Mouse (Mus musculus) forebrain, embryonic 15.5 days (tissue): ENCODE data around the gene Parvb. TPM values are rescaled to one million over a fixed set of nuclear protein-coding genes. Genes with fewer than 3 reads are reported as not detected.

ENCODE experiments used
- ATAC-seq: fragments of 200-750 bp; cut with Nextera tagmentation; replicated peaks from 2 replicates; pipeline ENCODE4 v1.8.0; 2017; ENCODE audit warnings: mild to moderate bottlenecking, moderate TSS enrichment, moderate library complexity
- H3K27ac ChIP-seq: fragments of 300-500 bp; sonication (generic); replicated peaks from 2 replicates; pipeline ENCODE4 v1.5.1; 2015; ENCODE audit warnings: mild to moderate bottlenecking, inconsistent platforms
- H3K27me3 ChIP-seq: fragments of 300-500 bp; sonication (generic); 2 replicates; pipeline ENCODE4 v1.6.1; 2015; ENCODE audit warnings: inconsistent platforms
- H3K36me3 ChIP-seq: fragments of 300-500 bp; sonication (generic); 2 replicates; pipeline ENCODE4 v1.6.1; 2015; ENCODE audit warnings: mild to moderate bottlenecking, inconsistent platforms
- H3K4me1 ChIP-seq: fragments of 300-500 bp; sonication (generic); 2 replicates; pipeline ENCODE4 v1.6.1; 2015; ENCODE audit warnings: inconsistent platforms
- H3K4me2 ChIP-seq: fragments of 300-500 bp; sonication (generic); replicated peaks from 2 replicates; pipeline ENCODE4 v1.6.1; 2015; ENCODE audit warnings: mild to moderate bottlenecking, inconsistent platforms
- H3K4me3 ChIP-seq: fragments of 300-500 bp; sonication (generic); 2 replicates; pipeline ENCODE4 v1.5.1; 2015; ENCODE audit warnings: mild to moderate bottlenecking, inconsistent platforms
- H3K9ac ChIP-seq: fragments of 300-500 bp; sonication (generic); replicated peaks from 2 replicates; pipeline ENCODE4 v1.6.1; 2015; ENCODE audit warnings: mild to moderate bottlenecking, inconsistent platforms
- H3K9me3 ChIP-seq: fragments of 300-500 bp; sonication (generic); 2 replicates; pipeline ENCODE4 v1.6.1; 2016; ENCODE audit warnings: inconsistent platforms
- WGBS: fragments of 180-500 bp; shearing (Covaris S2); methylation state at CpG from one replicate; pipeline ENCODE4 v1.1.7; 2015; ENCODE audit warnings: mixed read lengths; 5-methylcytosine and 5-hydroxymethylcytosine counted together
- polyA plus RNA-seq: library from polyadenylated mRNA; unstranded; fragments of >200 nt; fragmentation: Nextera tagmentation; extraction: Ambion mirVana; gene quantifications from 2 replicates; pipeline ENCODE4 v1.2.1, GENCODE M21; 2015

Gene Parvb
- 2.8 and 3.8 TPM in 2 replicates for polyA plus RNA-seq

DNA sequence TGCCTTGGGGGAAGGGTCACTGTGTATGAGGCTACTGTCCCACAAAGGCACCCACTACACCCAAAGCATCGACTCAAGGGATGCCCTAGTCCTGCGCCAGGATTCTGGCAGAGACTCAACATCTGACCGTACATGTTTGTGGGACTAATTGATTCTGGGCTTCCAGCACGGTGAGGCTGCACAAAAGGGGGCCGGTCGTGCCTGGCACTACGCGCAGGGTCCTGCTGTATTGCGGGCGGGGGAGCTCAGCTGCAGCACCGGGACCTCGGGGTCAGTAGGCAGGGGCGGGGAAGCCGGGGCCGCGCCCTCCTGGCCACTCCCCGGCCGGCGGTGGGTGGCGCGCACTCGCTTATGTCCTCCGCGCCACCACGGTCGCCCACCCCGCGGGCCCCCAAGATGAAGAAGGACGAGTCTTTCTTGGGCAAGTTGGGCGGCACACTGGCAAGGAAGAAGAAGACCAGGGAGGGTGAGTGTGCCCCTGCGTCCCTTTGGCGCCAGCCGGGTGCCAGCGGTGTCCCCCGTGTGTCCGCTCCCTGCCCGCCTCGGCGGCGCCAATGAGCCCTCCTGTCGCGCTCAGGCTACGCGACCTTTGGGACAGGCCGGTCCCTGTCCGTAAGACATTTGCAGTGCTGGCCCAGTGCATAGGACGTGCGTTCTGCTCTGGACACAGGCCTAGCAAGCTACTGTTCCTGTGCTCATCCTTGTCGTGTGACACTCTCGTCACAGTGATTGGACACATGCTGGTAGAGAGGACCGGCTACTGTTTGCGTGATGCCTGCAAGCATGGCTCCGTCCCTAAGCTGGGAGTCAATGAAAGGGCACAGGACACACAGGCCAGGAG is at the start of gene Parvb:
Gene Parvb (plus strand): TSS at position 323 of the 841 bp plus-strand sequence.
- peaks cover 35% of the 10 kb centered on the region for H3K4me1 ChIP-seq
- peak; percentile 45 for ATAC-seq
- no peaks in the 10 kb centered on the region for H3K27me3 ChIP-seq
- WGBS, result 1% methylated on average over 53 of the region's 53 CpGs
- peak within 1 kb of the TSS; percentile 44 for H3K4me3 ChIP-seq
- peak within 1 kb of the TSS; percentile 55 for H3K9ac ChIP-seq
- H3K27ac ChIP-seq, result peak within 1 kb of the TSS; percentile 66
- H3K9me3 ChIP-seq, result no peaks in the 10 kb centered on the region
- H3K36me3 ChIP-seq, result no peaks in the 10 kb centered on the region
- peak within 1 kb of the TSS; percentile 97 for H3K4me2 ChIP-seq

- Histone ChIP-seq H3K9me3 (no peaks in the 10 kb centered on the region), H3K4me1 (no peaks in the 10 kb centered on the region), H3K4me2 (no peak overlapping the region), H3K4me3 (no peak overlapping the region), H3K9ac (no peak overlapping the region), H3K36me3 (no peaks in the 10 kb centered on the region), H3K27me3 (no peaks in the 10 kb centered on the region), H3K27ac (no peak overlapping the region)
- ATAC-seq, result no peak
- 59% methylated on average over 1 of the region's 1 CpGs for WGBS
Observed at GRCm38 (mm10) chr15:84183967-84184366, 47.9 kb upstream of the Parvb start.

- Histone ChIP-seq H3K27me3 (no peaks in the 10 kb centered on the region), H3K4me1 (0 out of 2 replicates have a peak, but pooled peaks cover under 1% of the 10 kb centered on the region)
Observed at GRCm38 (mm10) chr15:84186196-84186595, 45.6 kb upstream of the Parvb start.

DNA sequence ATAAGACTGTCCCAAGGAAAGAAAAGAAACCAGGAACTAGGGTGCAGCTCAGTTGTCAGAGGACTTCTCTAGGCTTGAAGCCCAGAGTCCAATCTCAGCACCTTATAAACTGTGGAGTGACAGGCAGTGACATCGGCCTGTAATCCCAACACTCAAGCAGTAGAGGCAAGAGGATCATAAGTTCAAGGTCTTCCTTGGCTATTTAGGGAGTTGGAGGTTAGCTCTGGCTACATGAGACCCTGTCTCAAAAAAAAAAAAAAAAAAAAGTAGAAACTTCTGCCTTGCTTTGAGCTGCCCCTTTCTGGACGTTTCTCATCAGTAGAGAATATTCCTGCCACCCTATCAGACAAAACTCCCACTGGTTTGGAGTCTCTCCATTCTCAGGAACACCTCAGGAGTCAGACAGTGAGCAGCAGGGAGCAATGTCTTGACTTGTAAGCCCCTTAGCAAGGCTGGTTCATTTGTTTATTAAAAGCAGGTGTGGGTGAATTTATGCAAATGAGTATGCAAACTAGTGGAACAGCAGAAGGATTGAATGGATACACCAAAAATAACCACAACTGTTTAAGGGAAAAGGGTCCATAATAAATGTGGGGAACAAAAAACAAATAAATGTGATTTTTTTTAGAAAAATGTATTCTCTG is 42.8 kb upstream of the Parvb start:
- no peak overlapping the region for H3K27ac ChIP-seq
- 60% methylated on average over 2 of the region's 2 CpGs for WGBS
- no peak overlapping the region for H3K4me2 ChIP-seq
- peaks cover 22% of the 10 kb centered on the region for H3K4me1 ChIP-seq
- no peak overlapping the region for H3K9ac ChIP-seq
- no peaks in the 10 kb centered on the region for H3K36me3 ChIP-seq
- H3K4me3 ChIP-seq, result no peak overlapping the region
- no peak for ATAC-seq
- H3K9me3 ChIP-seq, result no peaks in the 10 kb centered on the region
- H3K27me3 ChIP-seq, result no peaks in the 10 kb centered on the region

More at GRCm38 (mm10) chr15:84186196-84186595, 45.6 kb upstream of the Parvb start:
- H3K4me2 ChIP-seq, result no peak overlapping the region
- no peak for ATAC-seq
- no peak overlapping the region for H3K4me3 ChIP-seq
- WGBS, result 50% methylated on average over 4 of the region's 4 CpGs
- H3K27ac ChIP-seq, result no peak overlapping the region
- H3K9me3 ChIP-seq, result no peaks in the 10 kb centered on the region
- H3K36me3 ChIP-seq, result no peaks in the 10 kb centered on the region
- no peak overlapping the region for H3K9ac ChIP-seq

DNA sequence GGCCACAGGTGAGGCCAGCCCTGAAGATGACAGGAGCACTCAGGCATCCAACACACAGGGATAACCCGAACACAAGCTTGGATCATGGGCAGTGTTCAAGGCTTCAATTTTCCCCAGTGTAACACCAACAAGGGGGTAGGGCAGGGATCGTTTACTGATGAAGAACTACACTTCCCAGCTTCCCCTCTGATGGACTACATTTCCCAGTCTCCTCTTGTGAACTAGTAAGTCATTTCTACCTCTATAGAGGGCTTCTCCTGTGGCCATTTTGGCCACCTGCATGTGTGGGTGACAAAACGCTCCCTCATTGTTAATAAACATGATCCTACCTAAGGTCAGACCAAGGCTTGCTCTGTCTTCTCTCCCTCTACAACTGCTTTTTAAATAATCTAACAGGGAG is 42.0 kb upstream of the Parvb start:
- H3K4me3 ChIP-seq, result no peak overlapping the region
- H3K27me3 ChIP-seq, result no peaks in the 10 kb centered on the region
- no peak overlapping the region for H3K4me2 ChIP-seq
- H3K36me3 ChIP-seq, result no peaks in the 10 kb centered on the region
- no peak overlapping the region for H3K9ac ChIP-seq
- H3K4me1 ChIP-seq, result peaks cover 22% of the 10 kb centered on the region
- no peak overlapping the region for H3K27ac ChIP-seq
- no peak for ATAC-seq
- no peaks in the 10 kb centered on the region for H3K9me3 ChIP-seq
- WGBS, result 42% methylated on average over 3 of the region's 3 CpGs

GRCm38 (mm10) chr15:84191724-84192057 is 40.2 kb upstream of the Parvb start:
- 2% methylated on average over 9 of the region's 9 CpGs for WGBS
- Histone ChIP-seq H3K27ac (peak overlapping the region; percentile 89), H3K9ac (peak overlapping the region; percentile 84), H3K4me3 (peak overlapping the region; percentile 94), H3K4me1 (peaks cover 22% of the 10 kb centered on the region), H3K36me3 (peaks cover 12% of the 10 kb centered on the region), H3K4me2 (peak overlapping the region; percentile 81), H3K9me3 (no peaks in the 10 kb centered on the region), H3K27me3 (no peaks in the 10 kb centered on the region)
- ATAC-seq, result no peak; the same call in 1 of the 2 replicates

DNA sequence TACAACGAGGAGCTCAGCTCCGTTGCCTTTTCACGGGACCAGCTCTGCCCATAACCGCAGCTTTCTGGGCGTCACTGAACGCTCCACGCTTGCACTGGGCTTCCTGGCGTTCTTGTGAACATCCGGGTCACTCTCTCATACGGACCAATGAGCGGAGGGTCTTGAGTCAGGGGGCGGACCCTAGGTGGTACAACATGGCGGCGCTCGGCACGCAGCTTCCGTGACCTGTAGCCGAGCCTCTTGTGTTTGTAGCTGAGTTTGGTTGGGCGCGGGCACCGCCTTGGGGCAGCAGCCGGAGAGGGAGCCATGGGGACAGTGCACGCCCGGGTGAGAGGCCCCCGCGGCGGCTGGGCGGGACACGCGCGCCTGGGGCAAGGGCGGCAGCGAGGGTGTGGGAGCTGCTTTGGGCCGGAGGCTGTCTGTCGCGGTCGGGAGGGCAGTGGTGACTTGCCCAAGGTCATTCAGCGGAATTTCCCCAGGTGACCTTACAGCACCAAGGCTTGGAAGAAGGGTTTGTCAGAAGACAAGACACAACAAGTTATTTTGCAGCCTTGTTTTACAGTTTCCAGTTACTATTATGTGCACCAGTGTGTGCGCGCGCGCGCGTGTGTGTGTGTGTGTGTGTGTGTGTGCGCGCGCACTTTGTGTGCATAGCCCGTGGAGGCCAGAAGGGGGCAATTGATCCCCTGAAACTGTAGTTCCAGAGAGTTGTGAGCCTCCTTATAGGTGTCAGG is 39.6 kb upstream of the Parvb start, which contains the start of gene Samm50:
Gene Samm50 (plus strand): TSS at position 184 of the 734 bp plus-strand sequence.
- Histone ChIP-seq H3K36me3 (peaks cover 16% of the 10 kb centered on the region), H3K4me1 (peaks cover 22% of the 10 kb centered on the region), H3K4me3 (peak within 1 kb of the TSS; percentile 94), H3K27me3 (no peaks in the 10 kb centered on the region), H3K4me2 (peak within 1 kb of the TSS; percentile 81), H3K9me3 (no peaks in the 10 kb centered on the region), H3K27ac (peak within 1 kb of the TSS; percentile 89), H3K9ac (peak within 1 kb of the TSS; percentile 84)
- peak; percentile 99 for ATAC-seq
- 3% methylated on average over 48 of the region's 48 CpGs for WGBS

GRCm38 (mm10) chr15:84196486-84197165 is 35.2 kb upstream of the Parvb start:
- no peak for ATAC-seq
- H3K9me3 ChIP-seq, result no peaks in the 10 kb centered on the region
- H3K4me1 ChIP-seq, result peaks cover 17% of the 10 kb centered on the region
- 89% methylated on average over 8 of the region's 8 CpGs for WGBS
- no peak overlapping the region for H3K27ac ChIP-seq
- peaks cover 60% of the 10 kb centered on the region for H3K36me3 ChIP-seq
- no peak overlapping the region for H3K4me2 ChIP-seq
- H3K27me3 ChIP-seq, result no peaks in the 10 kb centered on the region
- no peak overlapping the region for H3K9ac ChIP-seq
- no peak overlapping the region for H3K4me3 ChIP-seq

- Histone ChIP-seq H3K9ac (no peak overlapping the region), H3K27ac (no peak overlapping the region), H3K4me1 (peaks cover 1% of the 10 kb centered on the region), H3K4me2 (no peak overlapping the region), H3K36me3 (peaks cover 76% of the 10 kb centered on the region), H3K27me3 (no peaks in the 10 kb centered on the region), H3K9me3 (no peaks in the 10 kb centered on the region), H3K4me3 (no peak overlapping the region)
- ATAC-seq, result no peak
- 95% methylated on average over 4 of the region's 4 CpGs for WGBS
Observed at GRCm38 (mm10) chr15:84207327-84207726, 24.5 kb upstream of the Parvb start.

DNA sequence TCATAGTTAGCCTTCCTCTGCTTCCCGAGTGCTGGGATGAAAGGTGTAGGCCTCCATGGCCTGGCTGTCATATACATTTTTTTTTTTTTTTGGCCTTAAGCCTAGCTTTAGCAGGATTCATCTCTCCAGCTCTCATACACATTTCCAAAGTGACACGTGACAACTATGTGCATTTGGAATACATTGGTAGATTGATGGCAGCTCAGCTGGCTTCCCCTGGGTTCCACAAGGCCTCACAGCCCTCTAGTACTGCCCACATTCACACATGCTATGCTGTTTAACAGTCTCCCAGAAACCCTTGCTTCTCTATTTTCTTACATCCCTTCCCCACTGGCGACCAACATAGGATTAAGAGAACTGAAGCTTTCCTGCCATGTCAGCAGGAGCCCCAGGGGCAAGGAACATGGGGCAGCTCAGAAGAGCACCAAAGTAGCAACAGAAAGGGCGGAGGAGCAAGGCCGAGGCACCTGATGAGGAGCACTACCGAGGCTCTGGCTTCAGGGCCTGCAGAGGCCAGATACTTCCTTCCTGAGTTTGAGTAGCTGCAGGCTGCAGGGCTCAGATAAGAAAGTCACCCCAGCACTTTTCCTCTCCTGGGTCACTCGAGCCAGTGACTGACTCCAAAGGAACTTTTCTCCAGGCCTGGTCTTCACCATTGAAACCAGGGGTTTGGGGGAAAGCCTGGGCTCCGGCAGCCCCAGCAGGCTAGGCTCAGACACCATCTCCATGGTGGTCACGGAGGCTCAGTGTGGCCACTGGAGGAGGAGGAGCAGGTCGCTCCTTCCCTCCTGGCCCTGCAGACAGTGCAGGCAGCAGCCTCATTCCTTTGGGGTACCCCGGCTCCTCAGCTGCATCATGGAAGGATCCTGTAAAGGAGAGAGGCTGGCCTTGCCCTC is 22.1 kb upstream of the Parvb start:
- peak overlapping the region; percentile 45 for H3K27ac ChIP-seq
- H3K4me1 ChIP-seq, result peaks cover 7% of the 10 kb centered on the region
- peaks cover 59% of the 10 kb centered on the region for H3K36me3 ChIP-seq
- H3K4me3 ChIP-seq, result no peak overlapping the region
- no peak for ATAC-seq
- H3K9ac ChIP-seq, result no peak overlapping the region
- WGBS, result 81% methylated on average over 11 of the region's 11 CpGs
- H3K4me2 ChIP-seq, result no peak overlapping the region
- no peaks in the 10 kb centered on the region for H3K9me3 ChIP-seq
- no peaks in the 10 kb centered on the region for H3K27me3 ChIP-seq

- Histone ChIP-seq H3K4me3 (no peak overlapping the region), H3K27ac (peak overlapping the region; percentile 20; the same call in 1 of the 2 replicates), H3K9ac (no peak overlapping the region), H3K4me1 (peaks cover 7% of the 10 kb centered on the region), H3K4me2 (no peak overlapping the region), H3K9me3 (no peaks in the 10 kb centered on the region), H3K36me3 (peaks cover 56% of the 10 kb centered on the region), H3K27me3 (no peaks in the 10 kb centered on the region)
- no peak for ATAC-seq
- WGBS, result 96% methylated on average over 13 of the region's 13 CpGs
Observed at GRCm38 (mm10) chr15:84210461-84210860, 21.4 kb upstream of the Parvb start.
